Mouse (Mus musculus) ovary, postnatal 14 days (tissue): Measurements from ENCODE around the gene Serpinb9c.
"Not testable (repeated sequence)": the region's sequence is repeated elsewhere in the genome, so short reads cannot be mapped to it uniquely, and the experiment has no call there.

Experiments used
- DNase-seq: peaks from one replicate; pipeline ENCODE4 v3.0.0; 2022; ENCODE audit warnings: low spot score

Serpinb9c gene

GRCm38 (mm10) chr13:33159642-33160041, at the start of gene Serpinb9c:
TSS of gene Serpinb9c (minus strand) at chr13:33159742.
- no peak for DNase-seq

DNA sequence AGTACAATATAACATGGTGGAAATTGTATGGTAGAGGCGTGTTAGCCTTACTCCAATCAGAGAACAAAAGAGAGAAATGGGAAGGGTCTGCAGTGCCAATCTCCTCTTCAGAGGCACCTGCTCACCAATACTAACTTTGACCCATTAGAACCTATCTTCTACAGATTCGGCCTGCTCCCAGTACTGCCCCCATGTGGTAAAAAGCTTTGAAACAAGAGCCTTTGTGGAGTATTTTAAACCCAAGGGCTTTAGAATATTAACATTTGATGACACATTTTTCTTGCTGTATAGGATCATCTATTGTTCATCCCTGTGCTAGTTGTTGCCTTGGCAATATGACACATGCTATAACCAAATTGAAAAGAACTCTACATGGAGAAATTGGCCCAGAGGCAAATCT, 40.2 kb upstream of the Serpinb9c start:
- DNase-seq = no peak

DNA sequence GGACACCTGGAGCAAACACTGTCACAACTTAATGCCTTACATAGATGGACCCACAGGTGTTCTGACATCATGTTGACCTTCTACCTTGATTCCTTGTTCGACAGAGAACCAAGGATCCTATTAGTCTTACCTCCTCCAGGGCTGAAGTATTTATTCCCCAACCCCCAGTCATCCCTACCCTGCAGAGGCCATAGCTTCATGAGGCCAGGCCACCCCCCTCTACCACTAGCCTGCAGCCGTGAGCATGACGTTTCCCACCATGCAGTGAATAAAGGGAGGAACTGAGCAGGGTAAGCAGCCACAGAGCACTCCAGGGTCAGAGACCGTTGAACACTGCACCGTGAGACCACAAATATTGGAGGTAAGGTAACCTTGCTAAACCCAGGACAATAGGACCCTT, 33.1 kb upstream of the Serpinb9c start, which contains the start of gene Serpinb9d:
Serpinb9d (plus strand) TSS at position 301 of the 400 bp plus-strand sequence.
- DNase-seq = no peak

- DNase-seq = not testable (repeated sequence)
Observed at GRCm38 (mm10) chr13:33190486-33190885, 30.9 kb upstream of the Serpinb9c start.

GRCm38 (mm10) chr13:33141435-33141834, 18.1 kb downstream of the Serpinb9c start:
- DNase-seq = no peak

- DNase-seq = no peak
Observed at GRCm38 (mm10) chr13:33137717-33138116, 21.8 kb downstream of the Serpinb9c start.

DNA sequence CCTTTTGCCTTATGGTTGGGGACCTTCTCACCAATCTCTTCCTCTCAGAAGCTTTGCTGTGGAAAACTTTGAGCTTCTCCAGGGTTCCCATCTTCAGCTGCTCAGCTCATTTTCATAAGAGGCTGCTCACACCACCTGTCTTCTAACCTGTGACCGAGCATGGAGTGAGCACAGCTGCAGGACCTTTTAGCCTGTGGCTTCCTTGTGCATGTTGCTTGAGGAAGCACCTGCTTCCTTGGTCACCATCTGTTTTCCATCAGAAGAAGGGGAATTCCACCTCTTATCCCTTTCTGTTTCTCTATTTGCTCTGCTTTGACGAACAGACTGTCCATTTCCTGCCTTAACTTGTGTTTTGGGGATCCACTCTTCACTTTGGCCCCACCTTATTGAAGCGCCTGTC, 46.5 kb downstream of the Serpinb9c start:
- DNase-seq = no peak

DNA sequence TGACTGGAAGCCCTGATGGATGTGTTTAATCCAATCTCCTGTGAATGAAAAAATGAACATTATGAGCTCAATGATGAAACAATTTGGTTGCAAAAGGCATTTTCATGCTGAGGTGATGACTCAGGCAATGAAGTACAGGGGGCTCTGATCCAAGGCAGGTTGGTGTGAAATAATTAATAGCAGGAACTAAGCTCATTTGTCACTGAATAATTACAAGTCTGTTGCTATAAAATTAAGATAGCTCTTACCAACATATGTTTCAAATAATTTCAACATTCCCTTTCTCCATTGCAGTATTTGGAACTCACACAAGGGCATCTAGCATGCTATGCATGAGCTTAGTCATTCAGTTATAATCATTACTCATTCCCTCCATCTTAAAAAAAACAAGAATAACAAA, 53.9 kb downstream of the Serpinb9c start:
- DNase-seq = no peak
